Mouse (Mus musculus) CH12.LX (cell line): ENCODE data around the gene Phc2. TPM values are rescaled to one million over a fixed set of nuclear protein-coding genes. Genes with fewer than 3 reads are reported as not detected.

Experiments used
- DNase-seq: peaks from one replicate; pipeline ENCODE4 v3.0.0-alpha.2; 2013; ENCODE audit errors: extremely low read depth
- H3K27ac ChIP-seq: 2 replicates; pipeline ENCODE4 v1.5.1; 2012; ENCODE audit warnings: low read depth, mild to moderate bottlenecking, control low read depth, moderate library complexity; ENCODE audit not compliant: insufficient read depth
- H3K27me3 ChIP-seq: replicated peaks from 2 replicates; pipeline ENCODE3; 2012; ENCODE audit warnings: inconsistent platforms
- H3K36me3 ChIP-seq, 2 experiments: replicated peaks in 1 of 2; 2 replicates each; pipeline versions ENCODE3 to v1.6.1; 2012; ENCODE audit warnings: inconsistent platforms in 1 of 2, low read length in 1 of 2, mild to moderate bottlenecking in 1 of 2, mixed read lengths in 1 of 2, moderate library complexity in 1 of 2; ENCODE audit not compliant: control insufficient read depth in 1 of 2, insufficient read depth in 1 of 2
- H3K4me1 ChIP-seq, 2 experiments: 2 replicates each; pipeline ENCODE4 v1.6.1; 2012; ENCODE audit warnings: inconsistent platforms in 1 of 2, moderate library complexity in 1 of 2; ENCODE audit not compliant: insufficient read depth in 2 of 2, control insufficient read depth in 1 of 2
- H3K4me2 ChIP-seq: 2 replicates; pipeline ENCODE4 v1.6.1; 2012; ENCODE audit warnings: low read depth, mild to moderate bottlenecking, control low read depth; ENCODE audit not compliant: poor library complexity, insufficient read depth, severe bottlenecking
- H3K4me3 ChIP-seq, 3 experiments: fragments of 150-350 bp in 1 of 3; sonication (generic) in 1 of 3; replicated peaks in 1 of 3; 2 replicates each; pipeline versions ENCODE3 to v1.5.1; 2011 to 2012; ENCODE audit warnings: low read depth in 2 of 3, low read length in 2 of 3, mild to moderate bottlenecking in 2 of 3, moderate library complexity in 2 of 3, control low read depth in 1 of 3, improper control_type of control experiment in 1 of 3, inconsistent platforms in 1 of 3, mixed read lengths in 1 of 3; ENCODE audit not compliant: poor library complexity in 1 of 3
- H3K79me2 ChIP-seq: replicated peaks from 2 replicates; pipeline ENCODE4 v1.6.1; 2012; ENCODE audit warnings: mild to moderate bottlenecking, moderate library complexity; ENCODE audit not compliant: control insufficient read depth, poor library complexity, insufficient read depth, severe bottlenecking; ENCODE audit errors: extremely low read depth
- H3K9ac ChIP-seq: 2 replicates; pipeline ENCODE4 v1.6.1; 2012; ENCODE audit warnings: low read depth, mild to moderate bottlenecking, control low read depth, moderate library complexity; ENCODE audit not compliant: insufficient read depth
- H3K9me3 ChIP-seq: replicated peaks from 2 replicates; pipeline ENCODE3; 2012; ENCODE audit warnings: low read length, inconsistent platforms, mixed read lengths
- BHLHE40 ChIP-seq: IDR thresholded peaks from 2 replicates; pipeline ENCODE4 v1.6.1; 2011; ENCODE audit warnings: mild to moderate bottlenecking, low read depth, low read length, improper control_type of control experiment
- CHD2 ChIP-seq: IDR thresholded peaks from 2 replicates; pipeline ENCODE4 v1.6.1; 2011; ENCODE audit warnings: low read length, improper control_type of control experiment
- CTCF ChIP-seq, 2 experiments: IDR thresholded peaks in 1 of 2; conservative IDR thresholded peaks in 1 of 2; 2 replicates each; pipeline ENCODE4 v1.5.1; 2011 to 2012; ENCODE audit warnings: low read depth in 2 of 2, low read length in 2 of 2, improper control_type of control experiment in 1 of 2, inconsistent platforms in 1 of 2, mild to moderate bottlenecking in 1 of 2, moderate library complexity in 1 of 2
- ELF1 ChIP-seq: IDR thresholded peaks from 2 replicates; pipeline ENCODE4 v1.6.1; 2014; ENCODE audit warnings: low read depth, mild to moderate bottlenecking, inconsistent platforms, low read length, improper control_type of control experiment
- EP300 ChIP-seq: IDR thresholded peaks from 2 replicates; pipeline ENCODE4 v1.6.1; 2011; ENCODE audit warnings: low read length, improper control_type of control experiment
- ETS1 ChIP-seq: conservative IDR thresholded peaks from 2 replicates; pipeline ENCODE4 v1.6.1; 2012; ENCODE audit warnings: low read depth, mild to moderate bottlenecking, inconsistent platforms, low read length, improper control_type of control experiment, moderate library complexity
- IRF4 ChIP-seq: IDR thresholded peaks from 2 replicates; pipeline ENCODE4 v1.6.1; 2014; ENCODE audit warnings: low read depth, mild to moderate bottlenecking, inconsistent platforms, low read length, improper control_type of control experiment
- JUN ChIP-seq: IDR thresholded peaks from 2 replicates; pipeline ENCODE4 v1.6.1; 2011; ENCODE audit warnings: low read depth, mild to moderate bottlenecking, low read length, improper control_type of control experiment, moderate library complexity; ENCODE audit not compliant: insufficient read depth
- JUND ChIP-seq: conservative IDR thresholded peaks from 2 replicates; pipeline ENCODE4 v1.6.1; 2011; ENCODE audit warnings: low read depth, low read length, improper control_type of control experiment
- MXI1 ChIP-seq: IDR thresholded peaks from 2 replicates; pipeline ENCODE4 v1.6.1; 2011; ENCODE audit warnings: mild to moderate bottlenecking, low read depth, low read length, improper control_type of control experiment
- MYC ChIP-seq: IDR thresholded peaks from 2 replicates; pipeline ENCODE4 v1.6.1; 2011; ENCODE audit warnings: low read depth, mild to moderate bottlenecking, improper control_type of control experiment, low read length
- NELFE ChIP-seq: IDR thresholded peaks from 2 replicates; pipeline ENCODE4 v1.6.1; 2011; ENCODE audit warnings: low read depth, low read length, improper control_type of control experiment
- PAX5 ChIP-seq: IDR thresholded peaks from 2 replicates; pipeline ENCODE4 v1.6.1; 2012; ENCODE audit warnings: low read length, inconsistent platforms, mixed read lengths
- RAD21 ChIP-seq: IDR thresholded peaks from 2 replicates; pipeline ENCODE4 v1.6.1; 2011; ENCODE audit warnings: low read depth, mild to moderate bottlenecking, low read length, improper control_type of control experiment, moderate library complexity
- SMC3 ChIP-seq: IDR thresholded peaks from 2 replicates; pipeline ENCODE4 v1.6.1; 2011; ENCODE audit warnings: low read depth, low read length, improper control_type of control experiment
- TCF12 ChIP-seq: IDR thresholded peaks from 2 replicates; pipeline ENCODE4 v1.6.1; 2014; ENCODE audit warnings: low read depth, mild to moderate bottlenecking, inconsistent platforms, low read length, improper control_type of control experiment
- ZC3H11A ChIP-seq: IDR thresholded peaks from 2 replicates; pipeline ENCODE4 v1.6.1; 2012; ENCODE audit warnings: low read depth, mild to moderate bottlenecking, inconsistent platforms, low read length, improper control_type of control experiment
- ZKSCAN1 ChIP-seq: IDR thresholded peaks from 2 replicates; pipeline ENCODE4 v1.6.1; 2012; ENCODE audit warnings: low read depth, inconsistent platforms, low read length, improper control_type of control experiment, borderline replicate concordance
- ZMIZ1 ChIP-seq: IDR thresholded peaks from 2 replicates; pipeline ENCODE4 v1.6.1; 2012; ENCODE audit warnings: low read depth, mild to moderate bottlenecking, inconsistent platforms, low read length, improper control_type of control experiment
- dilution Hi-C: fragments of 300-500 bp; cut with MboI; formaldehyde crosslinking; loops from 2 replicates; pipeline ENCODE4 v1.14.3; 2020; ENCODE audit warnings: low sequenced_read_pairs; ENCODE audit not compliant: extremely low pct_unique_long_range_greater_than_20kb, extremely low pct_ligation_motif_present
- in situ Hi-C: fragments of 300-500 bp; cut with MboI; formaldehyde crosslinking; loops from 3 replicates; pipeline ENCODE4 v1.14.3; 2019; ENCODE audit warnings: low sequenced_read_pairs, low pct_ligation_motif_present, low pct_unique_long_range_greater_than_20kb, mixed read lengths
- polyA plus RNA-seq: library from polyadenylated mRNA; unstranded; fragments of >175 nt; gene quantifications from 2 replicates; pipeline ENCODE4 v1.2.1, GENCODE M21; 2012; ENCODE audit warnings: low read depth; ENCODE audit not compliant: insufficient read length
- total RNA-seq, 2 experiments: library from RNA; depleted of rRNA; stranded (reverse); fragments of 300-350 nt in 1 of 2; fragments of >200 nt in 1 of 2; gene quantifications; 2 replicates each; pipeline ENCODE4 v1.2.3; 2012 to 2014

The Phc2 gene
- total and polyA plus RNA-seq, 3 experiments = 24.1 to 53.2 (median 29.6) TPM

DNA sequence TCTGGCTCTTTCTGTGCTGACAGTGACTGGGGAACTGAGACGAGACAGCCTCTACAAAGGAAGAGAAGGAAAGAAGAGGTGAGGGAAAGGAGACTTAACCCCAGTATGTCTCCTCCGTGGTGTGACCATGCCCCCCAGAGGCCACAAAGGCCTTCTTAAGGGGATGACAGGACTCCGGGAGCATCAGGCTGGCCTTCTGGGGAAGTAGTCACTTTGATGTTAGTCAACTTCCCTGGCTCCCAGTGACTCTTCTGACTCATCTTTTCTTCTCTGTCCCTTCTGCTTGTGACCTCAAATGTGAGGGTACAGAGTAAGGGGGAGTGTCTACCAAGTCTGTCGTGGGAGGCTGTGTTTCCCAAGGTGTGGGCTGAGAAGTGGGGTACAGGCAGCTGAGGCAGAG, 52.9 kb downstream of the Phc2 start:
- dilution Hi-C loops = no loop called here
- Histone ChIP-seq H3K9ac (no peak overlapping the region), H3K27me3 (no peaks in the 10 kb centered on the region), H3K36me3 (peaks cover 0 to 8% of the 10 kb centered on the region in 2 experiments)
- TF ChIP-seq BHLHE40 = no peak
- TF ChIP-seq NELFE = no peak
- TF ChIP-seq JUN = no peak
- TF ChIP-seq ELF1 = no peak
- TF ChIP-seq PAX5 = no peak
- no peak for TF ChIP-seq ZC3H11A
- no peak for TF ChIP-seq SMC3
- no peak for TF ChIP-seq ZKSCAN1
- TF ChIP-seq EP300 = no peak
- TF ChIP-seq CHD2 = no peak
- TF ChIP-seq ETS1 = no peak
- TF ChIP-seq MYC = no peak
- TF ChIP-seq ZMIZ1 = no peak
- no peak for TF ChIP-seq IRF4
- TF ChIP-seq MXI1 = no peak
- TF ChIP-seq, all 38 proteins: peak for 0
- H3K27ac ChIP-seq = no peak overlapping the region
- no peak overlapping the region for H3K4me3 ChIP-seq
- no peak for DNase-seq
- H3K9me3 ChIP-seq = no peaks in the 10 kb centered on the region
- in situ Hi-C loops = loop anchor here (5.0 kb wide), 1 partner anchor 95 kb away; the partner anchor contains the start of gene Zscan20
- H3K79me2 ChIP-seq = no peaks in the 10 kb centered on the region
- H3K4me1 ChIP-seq = peaks cover 24 to 54% of the 10 kb centered on the region in 2 experiments
- no peak overlapping the region for H3K4me2 ChIP-seq

- Histone ChIP-seq H3K4me2 (no peak overlapping the region), H3K79me2 (no peaks in the 10 kb centered on the region), H3K4me3 (no peak overlapping the region), H3K9ac (no peak overlapping the region), H3K36me3 (peaks cover 0 to 11% of the 10 kb centered on the region in 2 experiments), H3K9me3 (no peaks in the 10 kb centered on the region), H3K27me3 (no peaks in the 10 kb centered on the region), H3K27ac (no peak overlapping the region), H3K4me1 (peaks cover 26 to 51% of the 10 kb centered on the region in 2 experiments)
- TF ChIP-seq JUND (no peak), RAD21 (no peak; the same call in 1 of the 2 replicates), TCF12 (no peak), CTCF (conservative IDR thresholded peaks at IDR 0.05 in 1 of 2, IDR thresholded peaks at IDR 0.05 in 1 of 2; ENCODE audit: low read depth in 2 of 2, low read length in 2 of 2) (no peak)
- no peak for DNase-seq
- in situ Hi-C loops = loop anchor here (5.0 kb wide), 1 partner anchor 97 kb away; the partner anchor contains the start of gene Zscan20
- dilution Hi-C loops = no loop called here
These were observed 54.7 kb downstream of the Phc2 start for GRCm38 (mm10) chr4:128709061-128709780.
